Mouse (Mus musculus) MEL (cell line): ENCODE measurements around the gene Dusp1. TPM values are rescaled to one million over a fixed set of nuclear protein-coding genes. Genes with fewer than 3 reads are reported as not detected.

Source experiments
- DNase-seq: peaks from one replicate; pipeline ENCODE4 v3.0.0; 2011; ENCODE audit warnings: low read depth, low spot score
- H3K27ac ChIP-seq: 2 replicates; pipeline ENCODE4 v1.5.1; 2012; ENCODE audit warnings: low read depth, mild to moderate bottlenecking, control low read depth, low read length, moderate library complexity; ENCODE audit not compliant: control insufficient read depth
- H3K27me3 ChIP-seq, 2 experiments: fragments of 150-350 bp in 1 of 2; sonication (generic) in 1 of 2; 2 replicates each; pipeline ENCODE4 v1.6.1; 2012; ENCODE audit warnings: low read length in 2 of 2, mild to moderate bottlenecking in 2 of 2, improper control_type of control experiment in 1 of 2, moderate library complexity in 1 of 2; ENCODE audit not compliant: insufficient read depth in 2 of 2, control insufficient read depth in 1 of 2
- H3K36me3 ChIP-seq, 2 experiments: 2 replicates each; pipeline ENCODE4 v1.6.1; 2012 to 2014; ENCODE audit warnings: low read length in 2 of 2, improper control_type of control experiment in 1 of 2, inconsistent platforms in 1 of 2, mild to moderate bottlenecking in 1 of 2; ENCODE audit not compliant: insufficient read depth in 2 of 2, control insufficient read depth in 1 of 2
- H3K4me1 ChIP-seq, 2 experiments: fragments of 150-350 bp in 1 of 2; sonication (generic) in 1 of 2; 2 replicates each; pipeline ENCODE4 v1.6.1; 2012; ENCODE audit warnings: low read length in 2 of 2, improper control_type of control experiment in 1 of 2, mild to moderate bottlenecking in 1 of 2; ENCODE audit not compliant: insufficient read depth in 2 of 2, control insufficient read depth in 1 of 2
- H3K4me3 ChIP-seq, 2 experiments: fragments of 150-350 bp in 1 of 2; sonication (generic) in 1 of 2; 2 replicates each; pipeline ENCODE4 v1.5.1; 2012; ENCODE audit warnings: low read depth in 2 of 2, low read length in 2 of 2, mild to moderate bottlenecking in 2 of 2, moderate library complexity in 2 of 2, control low read depth in 1 of 2, improper control_type of control experiment in 1 of 2; ENCODE audit not compliant: control insufficient read depth in 1 of 2, insufficient read depth in 1 of 2
- H3K79me2 ChIP-seq: 2 replicates; pipeline ENCODE4 v1.6.1; 2012; ENCODE audit warnings: mild to moderate bottlenecking, low read length, moderate library complexity; ENCODE audit not compliant: control insufficient read depth, poor library complexity, insufficient read depth
- H3K9ac ChIP-seq: 2 replicates; pipeline ENCODE4 v1.6.1; 2012; ENCODE audit warnings: low read depth, mild to moderate bottlenecking, control low read depth, low read length, moderate library complexity; ENCODE audit not compliant: control insufficient read depth, poor library complexity, severe bottlenecking
- H3K9me3 ChIP-seq: fragments of 150-350 bp; sonication (generic); replicated peaks from 2 replicates; pipeline ENCODE4 v1.6.1; 2012; ENCODE audit warnings: mild to moderate bottlenecking, low read length, improper control_type of control experiment, moderate library complexity; ENCODE audit not compliant: insufficient read depth
- CTCF ChIP-seq, 3 experiments: IDR thresholded peaks in 2 of 3; conservative IDR thresholded peaks in 1 of 3; 2 replicates each; pipeline ENCODE4 v1.5.1; 2011 to 2012; ENCODE audit warnings: low read length in 3 of 3, low read depth in 2 of 3, mild to moderate bottlenecking in 2 of 3, improper control_type of control experiment in 1 of 3, inconsistent platforms in 1 of 3, mixed read lengths in 1 of 3, moderate library complexity in 1 of 3; ENCODE audit not compliant: control insufficient read depth in 1 of 3, insufficient read depth in 1 of 3, poor library complexity in 1 of 3, severe bottlenecking in 1 of 3
- MAX ChIP-seq: IDR thresholded peaks from 2 replicates; pipeline ENCODE4 v1.6.1; 2011; ENCODE audit warnings: low read length, improper control_type of control experiment
- MAZ ChIP-seq: IDR thresholded peaks from 2 replicates; pipeline ENCODE4 v1.6.1; 2012; ENCODE audit warnings: low read depth, mild to moderate bottlenecking, inconsistent platforms, low read length, improper control_type of control experiment
- MXI1 ChIP-seq: IDR thresholded peaks from 2 replicates; pipeline ENCODE4 v1.6.1; 2011; ENCODE audit warnings: mild to moderate bottlenecking, low read depth, low read length, improper control_type of control experiment
- MYC ChIP-seq: IDR thresholded peaks from 2 replicates; pipeline ENCODE4 v1.6.1; 2011; ENCODE audit warnings: low read depth, mild to moderate bottlenecking, low read length, improper control_type of control experiment, moderate library complexity
- NRF1 ChIP-seq: IDR thresholded peaks from 2 replicates; pipeline ENCODE4 v1.6.1; 2014; ENCODE audit warnings: low read depth, mild to moderate bottlenecking, inconsistent platforms, low read length, improper control_type of control experiment, moderate library complexity; ENCODE audit not compliant: poor library complexity, insufficient read depth, severe bottlenecking
- POLR2A ChIP-seq, 2 experiments: IDR thresholded peaks; 2 replicates each; pipeline ENCODE4 v1.6.1; 2011 to 2012; ENCODE audit warnings: low read length in 2 of 2, mild to moderate bottlenecking in 2 of 2, control low read depth in 1 of 2, improper control_type of control experiment in 1 of 2, low read depth in 1 of 2, moderate library complexity in 1 of 2; ENCODE audit not compliant: control insufficient read depth in 1 of 2, insufficient read depth in 1 of 2, poor library complexity in 1 of 2
- RAD21 ChIP-seq: IDR thresholded peaks from 2 replicates; pipeline ENCODE4 v1.6.1; 2011; ENCODE audit warnings: mild to moderate bottlenecking, low read depth, low read length, improper control_type of control experiment
- RCOR1 ChIP-seq: IDR thresholded peaks from 2 replicates; pipeline ENCODE4 v1.6.1; 2012; ENCODE audit warnings: low read depth, mild to moderate bottlenecking, inconsistent platforms, low read length, improper control_type of control experiment
- USF1 ChIP-seq: IDR thresholded peaks from 2 replicates; pipeline ENCODE4 v1.6.1; 2014; ENCODE audit warnings: low read depth, mild to moderate bottlenecking, inconsistent platforms, low read length, improper control_type of control experiment, moderate library complexity
- USF2 ChIP-seq, 2 experiments: IDR thresholded peaks; 2 replicates each; pipeline ENCODE4 v1.6.1; 2011 to 2012; ENCODE audit warnings: improper control_type of control experiment in 2 of 2, low read length in 2 of 2, borderline replicate concordance in 1 of 2, inconsistent platforms in 1 of 2, low read depth in 1 of 2, mild to moderate bottlenecking in 1 of 2; ENCODE audit not compliant: insufficient read depth in 1 of 2
- ZKSCAN1 ChIP-seq: IDR thresholded peaks from 2 replicates; pipeline ENCODE4 v1.6.1; 2012; ENCODE audit warnings: low read depth, mild to moderate bottlenecking, inconsistent platforms, low read length, improper control_type of control experiment, moderate library complexity
- ZNF384 ChIP-seq: IDR thresholded peaks from 2 replicates; pipeline ENCODE4 v1.6.1; 2012; ENCODE audit warnings: low read depth, mild to moderate bottlenecking, inconsistent platforms, low read length, improper control_type of control experiment
- polyA plus RNA-seq, 2 experiments: library from polyadenylated mRNA; stranded (reverse) in 1 of 2; unstranded in 1 of 2; fragments of >175 nt in 1 of 2; fragments of >200 nt in 1 of 2; gene quantifications; 2 replicates each; pipeline versions ENCODE4 v1.2.1 to v1.2.4; 2012; ENCODE audit warnings: low replicate concordance in 2 of 2, low read depth in 1 of 2; ENCODE audit not compliant: insufficient read length in 2 of 2, insufficient read depth in 1 of 2, missing spikeins in 1 of 2
- total RNA-seq: library from RNA; depleted of rRNA; stranded (reverse); fragments of 300-350 nt; gene quantifications from 2 replicates; pipeline ENCODE4 v1.2.3, GENCODE M21; 2012

The Dusp1 gene
- total and polyA plus RNA-seq, 3 experiments: 0.96 to 5.0 TPM; not detected in 1

- TF ChIP-seq CTCF (IDR thresholded peaks at IDR 0.05 in 2 of 3, conservative IDR thresholded peaks at IDR 0.05 in 1 of 3; ENCODE audit: control insufficient read depth in 1 of 3, insufficient read depth in 1 of 3, low read depth in 2 of 3, low read length in 3 of 3, poor library complexity in 1 of 3, severe bottlenecking in 1 of 3): no peak
- TF ChIP-seq USF1: no peak
- TF ChIP-seq RAD21: no peak
- H3K4me1 ChIP-seq: peaks cover 20 to 45% of the 10 kb centered on the region in 2 experiments
- H3K9me3 ChIP-seq: no peaks in the 10 kb centered on the region
- no peaks in the 10 kb centered on the region for H3K27me3 ChIP-seq
- H3K9ac ChIP-seq: no peak overlapping the region
- no peak overlapping the region for H3K4me3 ChIP-seq
- peak overlapping the region; percentile 10; the same call in 1 of the 2 replicates for H3K27ac ChIP-seq
- DNase-seq: peak; percentile 80
- peaks cover 0 to 33% of the 10 kb centered on the region in 2 experiments; a peak in 2 of 4 replicates for H3K36me3 ChIP-seq
- no peaks in the 10 kb centered on the region for H3K79me2 ChIP-seq
These were observed 30.4 kb downstream of the Dusp1 start for GRCm38 (mm10) chr17:26531395-26532027.

GRCm38 (mm10) chr17:26530590-26531081, 31.3 kb downstream of the Dusp1 start:
- H3K4me1 ChIP-seq: peaks cover 20 to 43% of the 10 kb centered on the region in 2 experiments
- no peak for DNase-seq

GRCm38 (mm10) chr17:26529791-26530241, 32.1 kb downstream of the Dusp1 start:
- no peaks in the 10 kb centered on the region for H3K27me3 ChIP-seq
- no peak overlapping the region for H3K9ac ChIP-seq
- H3K4me1 ChIP-seq: peaks cover 16 to 41% of the 10 kb centered on the region in 2 experiments
- H3K9me3 ChIP-seq: no peaks in the 10 kb centered on the region
- H3K79me2 ChIP-seq: no peaks in the 10 kb centered on the region
- H3K27ac ChIP-seq: no peak overlapping the region
- no peak overlapping the region for H3K4me3 ChIP-seq
- H3K36me3 ChIP-seq: peaks cover 0 to 30% of the 10 kb centered on the region in 2 experiments; a peak in 2 of 4 replicates
- DNase-seq: no peak
- no peak for TF ChIP-seq POLR2A (IDR thresholded peaks at IDR 0.05; ENCODE audit: control insufficient read depth in 1 of 2, insufficient read depth in 1 of 2, low read depth in 1 of 2, low read length in 2 of 2, poor library complexity in 1 of 2)
- TF ChIP-seq MXI1: no peak
- TF ChIP-seq USF2 (IDR thresholded peaks at IDR 0.05; ENCODE audit: borderline replicate concordance in 1 of 2, insufficient read depth in 1 of 2, low read depth in 1 of 2, low read length in 2 of 2): no peak
- TF ChIP-seq ZNF384: no peak
- no peak for TF ChIP-seq MAZ
- TF ChIP-seq RAD21: no peak
- no peak for TF ChIP-seq MAX
- no peak for TF ChIP-seq NRF1
- TF ChIP-seq CTCF (IDR thresholded peaks at IDR 0.05 in 2 of 3, conservative IDR thresholded peaks at IDR 0.05 in 1 of 3; ENCODE audit: control insufficient read depth in 1 of 3, insufficient read depth in 1 of 3, low read depth in 2 of 3, low read length in 3 of 3, poor library complexity in 1 of 3, severe bottlenecking in 1 of 3): no peak
- TF ChIP-seq MYC: no peak
- TF ChIP-seq RCOR1: no peak

More at GRCm38 (mm10) chr17:26530590-26531081, 31.3 kb downstream of the Dusp1 start:
- no peak overlapping the region for H3K9ac ChIP-seq
- no peaks in the 10 kb centered on the region for H3K9me3 ChIP-seq
- H3K27ac ChIP-seq: no peak overlapping the region
- H3K79me2 ChIP-seq: no peaks in the 10 kb centered on the region
- no peak overlapping the region for H3K4me3 ChIP-seq
- H3K27me3 ChIP-seq: no peaks in the 10 kb centered on the region
- peaks cover 0 to 33% of the 10 kb centered on the region in 2 experiments; a peak in 2 of 4 replicates for H3K36me3 ChIP-seq
- TF ChIP-seq NRF1 (no peak), ZKSCAN1 (no peak)
